Mouse (Mus musculus) frontal cortex, adult (tissue): Measurements from ENCODE around the gene Acad11.

Experiments
- ATAC-seq: cut with Nextera tagmentation; 2 replicates; pipeline ENCODE4 v1.9.2; 2017; ENCODE audit warnings: mild to moderate bottlenecking, moderate library complexity, mixed read lengths; ENCODE audit not compliant: low TSS enrichment

The Acad11 gene

GRCm38 (mm10) chr9:104146683-104147082, 83.5 kb downstream of the Acad11 start:
- no peak for ATAC-seq

DNA sequence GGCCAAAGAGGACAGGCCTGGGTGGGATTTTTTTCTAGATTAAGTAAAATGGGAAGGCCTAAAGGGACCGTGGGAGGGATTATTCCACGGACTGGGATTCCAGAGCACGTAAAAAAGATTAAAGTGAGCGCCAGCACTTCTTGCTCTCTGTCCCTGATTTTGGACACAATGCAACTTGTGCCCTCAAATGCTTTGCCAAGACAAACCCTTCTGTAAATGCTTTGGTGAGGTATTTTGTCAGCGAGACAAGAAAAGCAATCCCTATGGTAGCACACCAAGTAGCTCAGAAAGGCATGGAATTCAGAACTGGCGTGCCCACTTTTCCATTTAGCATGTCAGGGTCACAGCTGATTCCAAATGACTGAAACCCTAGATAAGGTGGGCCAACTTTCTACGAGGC, 85.8 kb downstream of the Acad11 start:
- no peak for ATAC-seq

GRCm38 (mm10) chr9:104152121-104152520, 88.9 kb downstream of the Acad11 start:
- ATAC-seq: no peak

DNA sequence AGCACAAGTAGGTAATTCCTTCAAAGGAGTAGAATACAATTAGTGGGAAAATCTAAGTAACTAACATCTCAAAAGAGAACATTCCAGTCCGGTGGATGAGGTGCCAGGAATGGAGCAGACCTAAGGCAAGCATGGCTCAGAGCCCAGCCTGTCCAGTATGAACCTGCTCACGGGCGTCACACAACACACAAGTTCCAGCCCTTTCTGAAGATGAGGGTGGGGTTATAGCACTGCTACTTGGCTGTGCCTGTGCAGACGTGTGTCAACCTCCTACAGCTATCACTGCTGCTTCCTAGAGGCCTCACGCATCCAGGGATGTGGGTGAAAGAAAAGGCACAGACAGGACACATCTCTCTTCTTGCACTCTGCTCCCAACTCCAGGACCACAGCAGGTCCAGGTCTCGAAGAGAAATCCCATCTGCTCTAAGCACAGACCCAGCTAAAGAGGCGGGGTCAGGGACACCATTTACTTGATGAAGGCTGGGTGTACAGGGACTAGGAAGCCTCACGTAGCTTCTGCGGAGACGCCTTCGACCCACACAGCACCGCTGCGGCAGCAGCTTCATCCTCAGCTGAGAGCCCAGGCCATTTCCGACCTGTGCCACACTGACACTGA, 92.0 kb downstream of the Acad11 start:
- peak; percentile 57; the same call in 1 of the 2 replicates for ATAC-seq

DNA sequence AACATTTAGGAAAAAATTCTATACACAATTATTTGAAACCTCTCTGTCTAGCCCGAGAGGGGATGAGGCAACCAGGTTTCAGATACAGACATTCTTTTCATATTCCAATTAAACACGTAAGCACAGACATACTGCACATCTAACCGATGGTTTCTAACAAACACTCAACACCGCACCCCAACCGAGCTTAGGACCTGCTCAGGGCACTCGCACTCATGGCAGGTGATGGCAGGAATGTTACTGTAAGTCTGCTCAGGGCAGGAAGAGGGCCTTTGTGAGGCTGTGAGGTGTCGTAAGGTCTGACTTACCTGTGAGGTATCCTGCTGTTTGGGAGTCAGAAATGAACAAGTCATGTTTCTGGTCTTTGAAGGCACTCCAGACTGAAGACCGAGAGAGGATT, 93.3 kb downstream of the Acad11 start:
- ATAC-seq: no peak

- ATAC-seq: no peak
Observed at GRCm38 (mm10) chr9:104157291-104157690, 94.1 kb downstream of the Acad11 start.

DNA sequence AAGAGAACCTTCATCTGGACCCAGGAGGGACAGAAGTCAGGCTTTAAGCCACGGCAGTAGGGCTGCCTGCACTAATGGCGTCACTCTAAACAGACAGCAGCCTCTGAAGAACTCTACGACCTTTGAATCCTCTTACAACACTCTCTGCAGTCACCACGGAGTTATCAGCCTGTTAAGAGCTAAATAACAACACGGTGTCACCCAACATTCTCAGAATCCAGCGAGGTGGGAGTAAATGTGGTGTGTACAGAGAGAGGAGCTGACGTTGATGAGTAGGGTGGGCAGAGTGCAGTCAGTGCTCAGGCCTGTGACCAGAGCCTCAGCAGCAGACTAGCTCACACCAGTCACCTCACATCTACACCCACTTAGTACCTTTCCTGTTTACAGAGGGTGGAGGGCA, 97.9 kb downstream of the Acad11 start:
- ATAC-seq: no peak

GRCm38 (mm10) chr9:104164194-104164593, 101.0 kb downstream of the Acad11 start:
- ATAC-seq: no peak

DNA sequence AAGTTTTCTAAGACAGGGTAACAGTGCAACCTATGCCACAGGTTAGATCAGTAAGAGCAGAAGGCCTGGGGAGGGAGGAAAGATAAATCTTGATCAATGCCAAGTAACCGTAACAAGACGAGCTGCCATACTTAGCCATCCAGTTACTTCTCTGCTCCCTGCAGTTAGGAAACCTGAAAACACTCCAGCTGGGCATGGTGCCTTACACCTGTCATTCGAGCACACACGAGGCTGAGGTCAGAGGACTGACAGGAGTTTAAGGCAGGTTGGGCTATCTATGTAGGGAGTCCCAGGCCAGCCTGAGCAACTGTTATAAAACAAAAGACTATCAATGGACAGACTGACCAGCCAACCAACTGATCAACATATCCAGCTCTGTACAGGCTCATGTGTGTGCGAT, 102.7 kb downstream of the Acad11 start:
- ATAC-seq: no peak

DNA sequence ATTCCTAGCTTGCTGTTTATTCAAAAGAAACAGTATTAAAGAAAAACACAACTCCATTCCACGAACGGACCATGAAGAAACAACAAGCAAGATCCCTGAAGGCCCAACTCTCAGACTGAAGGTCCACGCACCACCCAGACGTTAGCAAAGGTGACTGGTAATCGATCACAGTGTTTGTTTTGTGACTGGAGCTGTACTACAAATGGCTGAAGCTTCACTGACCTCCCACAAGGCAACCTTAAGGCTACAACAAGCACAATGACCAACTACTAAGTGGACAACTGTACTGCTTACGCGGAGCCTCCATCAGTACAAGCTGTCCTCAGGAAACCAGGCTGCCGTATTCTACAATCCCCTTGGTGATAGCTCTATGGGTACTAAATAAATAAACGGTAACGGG, 106.8 kb downstream of the Acad11 start:
- no peak for ATAC-seq

DNA sequence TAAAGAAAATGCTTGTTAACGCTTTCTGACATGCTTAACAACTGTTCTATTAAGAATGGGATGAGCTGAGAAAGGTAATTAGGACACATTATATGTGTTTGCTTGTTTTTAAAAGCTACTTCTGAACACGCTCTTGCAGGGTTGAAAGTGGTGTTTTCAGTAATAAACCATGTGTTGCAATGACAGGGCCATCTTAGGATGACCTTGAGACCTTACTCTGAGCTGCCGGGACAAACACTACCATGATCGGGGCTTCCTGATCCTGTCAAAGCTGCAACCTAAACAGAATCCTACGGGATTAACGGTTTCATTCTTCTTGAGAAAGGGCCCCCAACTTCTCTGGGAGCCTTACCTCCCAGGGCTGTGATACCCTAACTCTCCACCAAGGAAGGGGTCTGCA, 108.5 kb downstream of the Acad11 start:
- no peak for ATAC-seq

- ATAC-seq: no peak
Observed at GRCm38 (mm10) chr9:104172342-104172741, 109.2 kb downstream of the Acad11 start.
